Mouse (Mus musculus): ENCODE results near the gene Arhgap4.

Gene Arhgap4

GRCm38 (mm10) chrX:73921823-73922549 lies at the start of gene Arhgap4, which contains the start of gene Naa10:
Arhgap4 (minus strand) TSS chrX:73921870.
Naa10 (minus strand) TSS chrX:73921944.
- peak; percentile 97 for DNase-seq

- no peak for DNase-seq
These were observed 49.1 kb upstream of the Arhgap4 start for GRCm38 (mm10) chrX:73970781-73971180.

- no peak for DNase-seq
These were observed 48.1 kb upstream of the Arhgap4 start for GRCm38 (mm10) chrX:73969729-73970128.

GRCm38 (mm10) chrX:73969167-73969566 lies 47.5 kb upstream of the Arhgap4 start:
- no peak for DNase-seq

GRCm38 (mm10) chrX:73967177-73968075 lies 45.8 kb upstream of the Arhgap4 start:
- DNase-seq, result peak; percentile 93 to 94

- DNase-seq, result peak; percentile 92 to 94
These were observed 44.8 kb upstream of the Arhgap4 start, which contains the start of gene Hcfc1 for GRCm38 (mm10) chrX:73966248-73967176. Hcfc1 (minus strand) TSS chrX:73966357.

- DNase-seq, result peak; percentile 52 to 70
These were observed 43.6 kb upstream of the Arhgap4 start for GRCm38 (mm10) chrX:73965307-73965706.

GRCm38 (mm10) chrX:73964363-73964762 lies 42.7 kb upstream of the Arhgap4 start:
- no peak for DNase-seq

- no peak for DNase-seq
These were observed 33.3 kb upstream of the Arhgap4 start for GRCm38 (mm10) chrX:73954988-73955387.

GRCm38 (mm10) chrX:73952603-73953002 lies 30.9 kb upstream of the Arhgap4 start:
- DNase-seq, result no peak

GRCm38 (mm10) chrX:73949341-73949740 lies 27.7 kb upstream of the Arhgap4 start:
- DNase-seq, result no peak

- peak; percentile 75 to 78 for DNase-seq
These were observed 27.0 kb upstream of the Arhgap4 start for GRCm38 (mm10) chrX:73948647-73949046.

- no peak for DNase-seq
These were observed 25.2 kb upstream of the Arhgap4 start for GRCm38 (mm10) chrX:73946896-73947295.

- no peak for DNase-seq
These were observed 20.6 kb upstream of the Arhgap4 start for GRCm38 (mm10) chrX:73942294-73942693.

GRCm38 (mm10) chrX:73941860-73942259 lies 20.2 kb upstream of the Arhgap4 start:
- DNase-seq, result no peak

- DNase-seq, result no peak
These were observed 10.2 kb upstream of the Arhgap4 start for GRCm38 (mm10) chrX:73931871-73932270.

- peak; percentile 38 to 48 for DNase-seq
These were observed 8.9 kb upstream of the Arhgap4 start, which contains the start of gene Renbp for GRCm38 (mm10) chrX:73930402-73931062. Renbp (minus strand) TSS chrX:73930850.

GRCm38 (mm10) chrX:73922550-73922882 lies 846 bp upstream of the Arhgap4 start:
- DNase-seq, result peak; percentile 26 to 30

GRCm38 (mm10) chrX:73921285-73921822 lies 316 bp downstream of the Arhgap4 start:
- peak in 1 of 2 experiments; percentile 18 for DNase-seq

- DNase-seq, result no peak
These were observed 3.0 kb downstream of the Arhgap4 start for GRCm38 (mm10) chrX:73918631-73919030.

- DNase-seq, result no peak
These were observed 4.7 kb downstream of the Arhgap4 start for GRCm38 (mm10) chrX:73916945-73917344.

Measured in cerebellum, postnatal 10 days (tissue).